Mouse (Mus musculus): ENCODE measurements at regions not wholly inside any gene's neighbourhood (a gene's known extent, or its start where the extent isn't known, plus 50 kb on each side); places are given as distances from the start of the nearest gene placed in this dataset.

GRCm38 (mm10) chr8:7850573-7850972 lies 810.5 kb downstream of the Efnb2 start:
- Histone ChIP-seq H3K4me1 (replicated peaks; ENCODE audit: control insufficient read depth, insufficient read depth, low read length) (no peaks in the 10 kb centered on the region), H3K9ac (ENCODE audit: low read length) (no peak overlapping the region), H3K4me2 (ENCODE audit: low read depth, low read length) (no peak overlapping the region), H3K36me3 (ENCODE audit: control insufficient read depth, insufficient read depth, low read length) (no peaks in the 10 kb centered on the region), H3K27ac (ENCODE audit: low read length) (no peak overlapping the region), H3K9me3 (ENCODE audit: control insufficient read depth, low read length) (no peaks in the 10 kb centered on the region), H3K4me3 (ENCODE audit: low read length) (no peak overlapping the region), H3K27me3 (ENCODE audit: control insufficient read depth, insufficient read depth, low read depth, low read length) (no peaks in the 10 kb centered on the region)
- no peak for ATAC-seq (ENCODE audit: low read depth)

GRCm38 (mm10) chr8:7831948-7832347 lies 829.1 kb downstream of the Efnb2 start:
- no peak overlapping the region for H3K27ac ChIP-seq (ENCODE audit: low read length)
- H3K9ac ChIP-seq (ENCODE audit: low read length), result no peak overlapping the region
- no peaks in the 10 kb centered on the region for H3K27me3 ChIP-seq (ENCODE audit: control insufficient read depth, insufficient read depth, low read depth, low read length)
- H3K9me3 ChIP-seq (ENCODE audit: control insufficient read depth, low read length), result no peaks in the 10 kb centered on the region
- no peak overlapping the region for H3K4me3 ChIP-seq (ENCODE audit: low read length)
- no peak overlapping the region for H3K4me2 ChIP-seq (ENCODE audit: low read depth, low read length)
- no peak for ATAC-seq (ENCODE audit: low read depth)
- H3K36me3 ChIP-seq (ENCODE audit: control insufficient read depth, insufficient read depth, low read length), result no peaks in the 10 kb centered on the region
- WGBS, result 74% methylated on average over 5 of the region's 5 CpGs
- no peaks in the 10 kb centered on the region for H3K4me1 ChIP-seq (replicated peaks; ENCODE audit: control insufficient read depth, insufficient read depth, low read length)

- H3K9me3 ChIP-seq (ENCODE audit: control insufficient read depth, low read length), result no peaks in the 10 kb centered on the region
- 88% methylated on average over 1 of the region's 1 CpGs for WGBS
- no peak overlapping the region for H3K9ac ChIP-seq (ENCODE audit: low read length)
- no peak overlapping the region for H3K27ac ChIP-seq (ENCODE audit: low read length)
- H3K4me1 ChIP-seq (replicated peaks; ENCODE audit: control insufficient read depth, insufficient read depth, low read length), result no peaks in the 10 kb centered on the region
- no peak overlapping the region for H3K4me3 ChIP-seq (ENCODE audit: low read length)
- ATAC-seq (ENCODE audit: low read depth), result no peak
- H3K36me3 ChIP-seq (ENCODE audit: control insufficient read depth, insufficient read depth, low read length), result no peaks in the 10 kb centered on the region
- no peak overlapping the region for H3K4me2 ChIP-seq (ENCODE audit: low read depth, low read length)
- no peaks in the 10 kb centered on the region for H3K27me3 ChIP-seq (ENCODE audit: control insufficient read depth, insufficient read depth, low read depth, low read length)
These were observed 833.2 kb downstream of the Efnb2 start for GRCm38 (mm10) chr8:7827811-7828210.

- Histone ChIP-seq H3K4me3 (ENCODE audit: low read length) (no peak overlapping the region), H3K4me1 (replicated peaks; ENCODE audit: control insufficient read depth, insufficient read depth, low read length) (no peaks in the 10 kb centered on the region), H3K9ac (ENCODE audit: low read length) (no peak overlapping the region), H3K9me3 (ENCODE audit: control insufficient read depth, low read length) (no peaks in the 10 kb centered on the region), H3K27me3 (ENCODE audit: control insufficient read depth, insufficient read depth, low read depth, low read length) (no peaks in the 10 kb centered on the region), H3K4me2 (ENCODE audit: low read depth, low read length) (no peak overlapping the region), H3K36me3 (ENCODE audit: control insufficient read depth, insufficient read depth, low read length) (no peaks in the 10 kb centered on the region), H3K27ac (ENCODE audit: low read length) (no peak overlapping the region)
- ATAC-seq (ENCODE audit: low read depth), result peak; percentile 81
- 53% methylated on average over 1 of the region's 1 CpGs for WGBS
These were observed 852.6 kb downstream of the Efnb2 start for GRCm38 (mm10) chr8:7808395-7808794.

GRCm38 (mm10) chr8:7799221-7799620 lies 861.8 kb downstream of the Efnb2 start:
- Histone ChIP-seq H3K4me1 (replicated peaks; ENCODE audit: control insufficient read depth, insufficient read depth, low read length) (no peaks in the 10 kb centered on the region), H3K4me2 (ENCODE audit: low read depth, low read length) (no peak overlapping the region), H3K9me3 (ENCODE audit: control insufficient read depth, low read length) (no peaks in the 10 kb centered on the region), H3K27me3 (ENCODE audit: control insufficient read depth, insufficient read depth, low read depth, low read length) (no peaks in the 10 kb centered on the region), H3K9ac (ENCODE audit: low read length) (no peak overlapping the region), H3K4me3 (ENCODE audit: low read length) (no peak overlapping the region), H3K27ac (ENCODE audit: low read length) (no peak overlapping the region), H3K36me3 (ENCODE audit: control insufficient read depth, insufficient read depth, low read length) (no peaks in the 10 kb centered on the region)
- 60% methylated on average over 3 of the region's 3 CpGs for WGBS
- no peak for ATAC-seq (ENCODE audit: low read depth)

GRCm38 (mm10) chr8:7796156-7796555 lies 864.9 kb downstream of the Efnb2 start:
- Histone ChIP-seq H3K27ac (ENCODE audit: low read length) (no peak overlapping the region), H3K4me3 (ENCODE audit: low read length) (no peak overlapping the region), H3K4me1 (replicated peaks; ENCODE audit: control insufficient read depth, insufficient read depth, low read length) (no peaks in the 10 kb centered on the region), H3K27me3 (ENCODE audit: control insufficient read depth, insufficient read depth, low read depth, low read length) (no peaks in the 10 kb centered on the region), H3K9ac (ENCODE audit: low read length) (no peak overlapping the region), H3K36me3 (ENCODE audit: control insufficient read depth, insufficient read depth, low read length) (no peaks in the 10 kb centered on the region), H3K9me3 (ENCODE audit: control insufficient read depth, low read length) (no peaks in the 10 kb centered on the region), H3K4me2 (ENCODE audit: low read depth, low read length) (no peak overlapping the region)
- no peak for ATAC-seq (ENCODE audit: low read depth)
- 63% methylated on average over 4 of the region's 4 CpGs for WGBS

GRCm38 (mm10) chr8:7763820-7764219 lies 897.2 kb downstream of the Efnb2 start:
- 49% methylated on average over 3 of the region's 3 CpGs for WGBS
- no peak overlapping the region for H3K9ac ChIP-seq (ENCODE audit: low read length)

GRCm38 (mm10) chr8:7760987-7761386 lies 900.1 kb downstream of the Efnb2 start:
- no peaks in the 10 kb centered on the region for H3K4me1 ChIP-seq (replicated peaks; ENCODE audit: control insufficient read depth, insufficient read depth, low read length)
- WGBS, result 55% methylated on average over 4 of the region's 4 CpGs
- no peak overlapping the region for H3K4me2 ChIP-seq (ENCODE audit: low read depth, low read length)
- no peak overlapping the region for H3K4me3 ChIP-seq (ENCODE audit: low read length)
- H3K27ac ChIP-seq (ENCODE audit: low read length), result no peak overlapping the region
- ATAC-seq (ENCODE audit: low read depth), result no peak
- no peaks in the 10 kb centered on the region for H3K9me3 ChIP-seq (ENCODE audit: control insufficient read depth, low read length)
- no peaks in the 10 kb centered on the region for H3K36me3 ChIP-seq (ENCODE audit: control insufficient read depth, insufficient read depth, low read length)
- no peak overlapping the region for H3K9ac ChIP-seq (ENCODE audit: low read length)
- no peaks in the 10 kb centered on the region for H3K27me3 ChIP-seq (ENCODE audit: control insufficient read depth, insufficient read depth, low read depth, low read length)

More at GRCm38 (mm10) chr8:7763820-7764219, 897.2 kb downstream of the Efnb2 start:
- Histone ChIP-seq H3K36me3 (ENCODE audit: control insufficient read depth, insufficient read depth, low read length) (no peaks in the 10 kb centered on the region), H3K4me3 (ENCODE audit: low read length) (no peak overlapping the region), H3K27ac (ENCODE audit: low read length) (no peak overlapping the region), H3K4me2 (ENCODE audit: low read depth, low read length) (no peak overlapping the region), H3K9me3 (ENCODE audit: control insufficient read depth, low read length) (no peaks in the 10 kb centered on the region), H3K4me1 (replicated peaks; ENCODE audit: control insufficient read depth, insufficient read depth, low read length) (no peaks in the 10 kb centered on the region), H3K27me3 (ENCODE audit: control insufficient read depth, insufficient read depth, low read depth, low read length) (no peaks in the 10 kb centered on the region)
- no peak for ATAC-seq (ENCODE audit: low read depth)

- ATAC-seq (ENCODE audit: low read depth), result no peak
- no peak overlapping the region for H3K27ac ChIP-seq (ENCODE audit: low read length)
- H3K9me3 ChIP-seq (ENCODE audit: control insufficient read depth, low read length), result no peaks in the 10 kb centered on the region
- H3K4me3 ChIP-seq (ENCODE audit: low read length), result no peak overlapping the region
- no peak overlapping the region for H3K4me2 ChIP-seq (ENCODE audit: low read depth, low read length)
- H3K27me3 ChIP-seq (ENCODE audit: control insufficient read depth, insufficient read depth, low read depth, low read length), result no peaks in the 10 kb centered on the region
- WGBS, result 54% methylated on average over 2 of the region's 2 CpGs
- H3K4me1 ChIP-seq (replicated peaks; ENCODE audit: control insufficient read depth, insufficient read depth, low read length), result no peaks in the 10 kb centered on the region
- no peaks in the 10 kb centered on the region for H3K36me3 ChIP-seq (ENCODE audit: control insufficient read depth, insufficient read depth, low read length)
- H3K9ac ChIP-seq (ENCODE audit: low read length), result no peak overlapping the region
These were observed 928.3 kb downstream of the Efnb2 start for GRCm38 (mm10) chr8:7732726-7733125.

GRCm38 (mm10) chr8:7721880-7722279 lies 939.2 kb downstream of the Efnb2 start:
- H3K27me3 ChIP-seq (ENCODE audit: control insufficient read depth, insufficient read depth, low read depth, low read length), result no peaks in the 10 kb centered on the region
- no peak overlapping the region for H3K9ac ChIP-seq (ENCODE audit: low read length)
- 92% methylated on average over 3 of the region's 3 CpGs for WGBS
- no peak overlapping the region for H3K27ac ChIP-seq (ENCODE audit: low read length)
- no peaks in the 10 kb centered on the region for H3K9me3 ChIP-seq (ENCODE audit: control insufficient read depth, low read length)
- no peak for ATAC-seq (ENCODE audit: low read depth)
- no peak overlapping the region for H3K4me3 ChIP-seq (ENCODE audit: low read length)
- no peaks in the 10 kb centered on the region for H3K36me3 ChIP-seq (ENCODE audit: control insufficient read depth, insufficient read depth, low read length)
- no peaks in the 10 kb centered on the region for H3K4me1 ChIP-seq (replicated peaks; ENCODE audit: control insufficient read depth, insufficient read depth, low read length)
- no peak overlapping the region for H3K4me2 ChIP-seq (ENCODE audit: low read depth, low read length)
